9 mouse cellular contexts compared by ENCODE assay signal in genomic region chr4:94715166-94715565, GRCm38 (mm10). TPM values are rescaled to one million over a fixed set of nuclear protein-coding genes. Genes with fewer than 3 reads are reported as not detected.
DNase-seq lines count a peak whose midpoint lies in the region; ATAC-seq lines count a peak whose summit lies in the region.
"Had no signal": no experiment of that assay in that cellular context is flagged by ENCODE, and none has a peak within 500 bp of the region (broad histone marks: within the 10 kb centered on the region; RNA-seq: fewer than 3 reads in every experiment).

No protein-coding gene starts in this region.

- no peaks in the 10 kb centered on the region for H3K27me3 ChIP-seq in kidney, embryonic 14.5 days (ENCODE audit: control insufficient read depth, insufficient read depth, low read length)
- no peaks in the 10 kb centered on the region for H3K27me3 ChIP-seq in intestine, embryonic 16.5 days (replicated peaks; ENCODE audit: control insufficient read depth, insufficient read depth, low read length)
- H3K27me3 ChIP-seq: embryonic facial prominence, embryonic 12.5 days had no signal

- no peak for ATAC-seq in kidney, embryonic 14.5 days (ENCODE audit: low FRiP score, low TSS enrichment)
- no peak; the same call in 1 of the 2 replicates for ATAC-seq in intestine, embryonic 16.5 days

- WGBS in kidney, embryonic 14.5 days: 58% methylated on average over 6 of the region's 6 CpGs
- WGBS in intestine, embryonic 16.5 days: 49% methylated on average over 6 of the region's 6 CpGs

- H3K9me3 ChIP-seq in kidney, embryonic 14.5 days (ENCODE audit: control insufficient read depth, low read length): no peaks in the 10 kb centered on the region
- H3K9me3 ChIP-seq in intestine, embryonic 16.5 days (ENCODE audit: control insufficient read depth, low read length): no peaks in the 10 kb centered on the region
- H3K9me3 ChIP-seq: embryonic facial prominence, embryonic 12.5 days had no signal

- H3K4me1 ChIP-seq in kidney, embryonic 14.5 days (ENCODE audit: control insufficient read depth, insufficient read depth, low read length): no peaks in the 10 kb centered on the region
- H3K4me1 ChIP-seq in intestine, embryonic 16.5 days (ENCODE audit: control insufficient read depth, insufficient read depth, low read length): no peaks in the 10 kb centered on the region
- H3K4me1 ChIP-seq: embryonic facial prominence, embryonic 12.5 days had no signal

- H3K27ac ChIP-seq in kidney, embryonic 14.5 days (ENCODE audit: low read depth, low read length): no peak overlapping the region
- H3K27ac ChIP-seq in intestine, embryonic 16.5 days (ENCODE audit: low read length): no peak overlapping the region
- H3K27ac ChIP-seq: embryonic facial prominence, embryonic 12.5 days had no signal

- H3K9ac ChIP-seq in kidney, embryonic 14.5 days (ENCODE audit: low read depth, low read length): no peak overlapping the region
- H3K9ac ChIP-seq in intestine, embryonic 16.5 days (ENCODE audit: low read depth, low read length): no peak overlapping the region
- H3K9ac ChIP-seq: embryonic facial prominence, embryonic 12.5 days had no signal

- H3K36me3 ChIP-seq in kidney, embryonic 14.5 days (ENCODE audit: control insufficient read depth, insufficient read depth, low read length): no peaks in the 10 kb centered on the region
- H3K36me3 ChIP-seq in intestine, embryonic 16.5 days (ENCODE audit: control insufficient read depth, insufficient read depth, low read length): no peaks in the 10 kb centered on the region
- H3K36me3 ChIP-seq: embryonic facial prominence, embryonic 12.5 days had no signal

- H3K4me2 ChIP-seq in kidney, embryonic 14.5 days (replicated peaks; ENCODE audit: low read depth, low read length): no peak overlapping the region
- no peak overlapping the region for H3K4me2 ChIP-seq in intestine, embryonic 16.5 days (ENCODE audit: low read depth, low read length)
- H3K4me2 ChIP-seq: embryonic facial prominence, embryonic 12.5 days had no signal

- DNase-seq in kidney, adult 9 months: peak; percentile 57
- peak; percentile 50 to 78 for DNase-seq in heart, adult 18-20 months
- peak; percentile 25 for DNase-seq in heart, postnatal 4 days
- DNase-seq in lung, postnatal 4 days: peak; percentile 24 to 32
- no peak for DNase-seq in left cerebral cortex, adult 18-20 months (ENCODE audit: low spot score in 2 of 2)
- no peak for DNase-seq in spleen, adult 18-20 months

- H3K4me3 ChIP-seq in kidney, embryonic 14.5 days (ENCODE audit: low read length): no peak overlapping the region
- H3K4me3 ChIP-seq in intestine, embryonic 16.5 days (ENCODE audit: low read length): no peak overlapping the region
- H3K4me3 ChIP-seq: embryonic facial prominence, embryonic 12.5 days had no signal

RNA-seq across cellular contexts. Expression of gene Tek, which starts 23.9 kb away (rescaled TPM):
- polyA plus RNA-seq in kidney, embryonic 14.5 days (2014; fragmentation: Nextera tagmentation; extraction: Ambion mirVana): 14.1 and 29.0 TPM in 2 replicates
- total RNA-seq in heart, adult 18-20 months (2021): 10 to 100 TPM; 32.2 to 34.7 TPM
- total RNA-seq in heart, postnatal 4 days (2021): 10 to 100 TPM; 59.2 to 62.8 TPM
- total RNA-seq in left cerebral cortex, adult 18-20 months (2021): 10 to 100 TPM in 1 of 2 experiments, 1 to 10 TPM in 1; 7.8 to 10.2 TPM
- polyA plus RNA-seq in intestine, embryonic 16.5 days (2015; fragmentation: Nextera tagmentation; extraction: Ambion mirVana): 9.5 and 9.8 TPM in 2 replicates

Comparison
In these comparisons a context has a peak if more than half of its experiments do, and no peak if none do; other contexts are left out.
1. DNase-seq: peak in kidney, adult 9 months (single experiment), heart, adult 18-20 months (2 of 2), heart, postnatal 4 days (single experiment) and lung, postnatal 4 days (2 of 2); none in left cerebral cortex, adult 18-20 months (0 of 2) and spleen, adult 18-20 months (0 of 2).